Mouse (Mus musculus): ENCODE results near the gene Degs1. TPM values are rescaled to one million over a fixed set of nuclear protein-coding genes. Genes with fewer than 3 reads are reported as not detected.
A peak's percentile ranks its signal among the peaks of the same experiment; 100 is the strongest.

The Degs1 gene
- 111 TPM in 2 replicates for polyA plus RNA-seq (2015; fragmentation: Nextera tagmentation; extraction: Ambion mirVana)

- Histone ChIP-seq H3K4me1 (peaks cover 26% of the 10 kb centered on the region), H3K27me3 (no peaks in the 10 kb centered on the region), H3K9ac (peak within 1 kb of the TSS; percentile 90), H3K27ac (peak within 1 kb of the TSS; percentile 82), H3K36me3 (peaks cover 21% of the 10 kb centered on the region), H3K9me3 (no peaks in the 10 kb centered on the region), H3K4me3 (peak within 1 kb of the TSS; percentile 66), H3K4me2 (replicated peaks) (peak within 1 kb of the TSS; percentile 79)
- ATAC-seq (ENCODE audit: low FRiP score, low read depth), result peak; percentile 91
- under 1% methylated on average over 94 of the region's 94 CpGs for WGBS
Measured at GRCm38 (mm10) chr1:182282091-182283075, at the start of gene Degs1. Degs1 (minus strand) TSS chr1:182282804.

- Histone ChIP-seq H3K4me1 (no peaks in the 10 kb centered on the region), H3K27ac (no peak overlapping the region), H3K4me2 (replicated peaks) (no peak overlapping the region), H3K9ac (no peak overlapping the region), H3K4me3 (no peak overlapping the region), H3K9me3 (no peaks in the 10 kb centered on the region), H3K36me3 (peaks cover 84% of the 10 kb centered on the region), H3K27me3 (no peaks in the 10 kb centered on the region)
- no peak for ATAC-seq (ENCODE audit: low FRiP score, low read depth)
- WGBS, result 91% methylated on average over 1 of the region's 1 CpGs
Measured at GRCm38 (mm10) chr1:182325919-182326318, 43.3 kb upstream of the Degs1 start.

- Histone ChIP-seq H3K27me3 (no peaks in the 10 kb centered on the region), H3K36me3 (peaks cover 91% of the 10 kb centered on the region), H3K27ac (no peak overlapping the region), H3K4me2 (replicated peaks) (no peak overlapping the region), H3K9ac (no peak overlapping the region), H3K4me3 (no peak overlapping the region), H3K9me3 (no peaks in the 10 kb centered on the region), H3K4me1 (no peaks in the 10 kb centered on the region)
- WGBS, result 94% methylated on average over 7 of the region's 7 CpGs
- no peak for ATAC-seq (ENCODE audit: low FRiP score, low read depth)
Measured at GRCm38 (mm10) chr1:182324552-182324951, 41.9 kb upstream of the Degs1 start.

GRCm38 (mm10) chr1:182323139-182323538, 40.5 kb upstream of the Degs1 start:
- no peak overlapping the region for H3K27ac ChIP-seq
- 95% methylated on average over 3 of the region's 3 CpGs for WGBS
- H3K4me3 ChIP-seq, result no peak overlapping the region
- H3K4me2 ChIP-seq (replicated peaks), result no peak overlapping the region
- H3K27me3 ChIP-seq, result no peaks in the 10 kb centered on the region
- no peaks in the 10 kb centered on the region for H3K9me3 ChIP-seq
- peaks cover 93% of the 10 kb centered on the region for H3K36me3 ChIP-seq
- no peak overlapping the region for H3K9ac ChIP-seq
- H3K4me1 ChIP-seq, result no peaks in the 10 kb centered on the region
- no peak for ATAC-seq (ENCODE audit: low FRiP score, low read depth)

- Histone ChIP-seq H3K9me3 (peaks cover 6% of the 10 kb centered on the region), H3K36me3 (peaks cover 67% of the 10 kb centered on the region), H3K9ac (no peak overlapping the region), H3K4me3 (no peak overlapping the region), H3K4me1 (no peaks in the 10 kb centered on the region), H3K27ac (no peak overlapping the region), H3K4me2 (replicated peaks) (no peak overlapping the region), H3K27me3 (no peaks in the 10 kb centered on the region)
- 98% methylated on average over 5 of the region's 5 CpGs for WGBS
- no peak for ATAC-seq (ENCODE audit: low FRiP score, low read depth)
Measured at GRCm38 (mm10) chr1:182314201-182314600, 31.6 kb upstream of the Degs1 start.

GRCm38 (mm10) chr1:182313181-182313580, 30.6 kb upstream of the Degs1 start:
- Histone ChIP-seq H3K4me3 (no peak overlapping the region), H3K9me3 (peaks cover 6% of the 10 kb centered on the region), H3K27ac (no peak overlapping the region), H3K27me3 (no peaks in the 10 kb centered on the region), H3K4me2 (replicated peaks) (no peak overlapping the region), H3K4me1 (no peaks in the 10 kb centered on the region), H3K9ac (no peak overlapping the region), H3K36me3 (peaks cover 57% of the 10 kb centered on the region)
- WGBS, result 89% methylated on average over 8 of the region's 8 CpGs
- no peak for ATAC-seq (ENCODE audit: low FRiP score, low read depth)

- H3K4me3 ChIP-seq, result no peak overlapping the region
- no peaks in the 10 kb centered on the region for H3K27me3 ChIP-seq
- no peak overlapping the region for H3K9ac ChIP-seq
- ATAC-seq (ENCODE audit: low FRiP score, low read depth), result no peak
- 94% methylated on average over 5 of the region's 5 CpGs for WGBS
- H3K9me3 ChIP-seq, result peaks cover 6% of the 10 kb centered on the region
- no peak overlapping the region for H3K4me2 ChIP-seq (replicated peaks)
- H3K36me3 ChIP-seq, result peaks cover 39% of the 10 kb centered on the region
- H3K27ac ChIP-seq, result no peak overlapping the region
- no peaks in the 10 kb centered on the region for H3K4me1 ChIP-seq
Measured at GRCm38 (mm10) chr1:182311376-182311775, 28.8 kb upstream of the Degs1 start.

GRCm38 (mm10) chr1:182310316-182310715, 27.7 kb upstream of the Degs1 start:
- WGBS, result 84% methylated on average over 2 of the region's 2 CpGs
- no peak overlapping the region for H3K9ac ChIP-seq
- H3K4me1 ChIP-seq, result no peaks in the 10 kb centered on the region
- no peak for ATAC-seq (ENCODE audit: low FRiP score, low read depth)
- H3K36me3 ChIP-seq, result peaks cover 30% of the 10 kb centered on the region
- no peak overlapping the region for H3K4me3 ChIP-seq
- H3K4me2 ChIP-seq (replicated peaks), result no peak overlapping the region
- peaks cover 6% of the 10 kb centered on the region for H3K9me3 ChIP-seq
- no peaks in the 10 kb centered on the region for H3K27me3 ChIP-seq
- H3K27ac ChIP-seq, result no peak overlapping the region

- 78% methylated on average over 5 of the region's 5 CpGs for WGBS
- Histone ChIP-seq H3K4me3 (no peak overlapping the region), H3K27me3 (no peaks in the 10 kb centered on the region), H3K27ac (no peak overlapping the region), H3K9ac (no peak overlapping the region), H3K36me3 (peaks cover 21% of the 10 kb centered on the region), H3K4me1 (no peaks in the 10 kb centered on the region), H3K4me2 (replicated peaks) (no peak overlapping the region), H3K9me3 (peaks cover 6% of the 10 kb centered on the region)
- ATAC-seq (ENCODE audit: low FRiP score, low read depth), result no peak
Measured at GRCm38 (mm10) chr1:182309403-182309802, 26.8 kb upstream of the Degs1 start.

- Histone ChIP-seq H3K36me3 (no peaks in the 10 kb centered on the region), H3K9me3 (no peaks in the 10 kb centered on the region), H3K4me2 (replicated peaks) (no peak overlapping the region), H3K27me3 (no peaks in the 10 kb centered on the region), H3K27ac (no peak overlapping the region), H3K4me1 (no peaks in the 10 kb centered on the region), H3K4me3 (no peak overlapping the region), H3K9ac (no peak overlapping the region)
- 89% methylated on average over 5 of the region's 5 CpGs for WGBS
- ATAC-seq (ENCODE audit: low FRiP score, low read depth), result no peak
Measured at GRCm38 (mm10) chr1:182302916-182303315, 20.3 kb upstream of the Degs1 start.

GRCm38 (mm10) chr1:182302176-182302870, 19.7 kb upstream of the Degs1 start:
- Histone ChIP-seq H3K27me3 (no peaks in the 10 kb centered on the region), H3K4me3 (no peak overlapping the region), H3K4me1 (no peaks in the 10 kb centered on the region), H3K27ac (no peak overlapping the region), H3K9me3 (no peaks in the 10 kb centered on the region), H3K9ac (no peak overlapping the region), H3K36me3 (no peaks in the 10 kb centered on the region), H3K4me2 (replicated peaks) (no peak overlapping the region)
- no peak for ATAC-seq (ENCODE audit: low FRiP score, low read depth)
- 83% methylated on average over 6 of the region's 6 CpGs for WGBS

- H3K4me2 ChIP-seq (replicated peaks), result no peak overlapping the region
- H3K36me3 ChIP-seq, result no peaks in the 10 kb centered on the region
- no peaks in the 10 kb centered on the region for H3K9me3 ChIP-seq
- H3K4me1 ChIP-seq, result no peaks in the 10 kb centered on the region
- no peak overlapping the region for H3K4me3 ChIP-seq
- no peaks in the 10 kb centered on the region for H3K27me3 ChIP-seq
- H3K9ac ChIP-seq, result no peak overlapping the region
- no peak overlapping the region for H3K27ac ChIP-seq
- WGBS, result 96% methylated on average over 5 of the region's 5 CpGs
- ATAC-seq (ENCODE audit: low FRiP score, low read depth), result no peak
Measured at GRCm38 (mm10) chr1:182297821-182298220, 15.2 kb upstream of the Degs1 start.
